Mouse (Mus musculus) heart, adult 2 months (tissue): Measurements from ENCODE around the gene Phactr2. TPM values are rescaled to one million over a fixed set of nuclear protein-coding genes. Genes with fewer than 3 reads are reported as not detected.

Experiments
- DNase-seq, 2 experiments: peaks; one replicate each; pipeline ENCODE4 v3.0.0; 2021
- H3K27ac ChIP-seq: fragments of 200-600 bp; 2 replicates; pipeline ENCODE4 v1.8.1; 2022
- H3K27me3 ChIP-seq: fragments of 200-500 bp; 2 replicates; pipeline ENCODE4 v1.6.1; 2012; ENCODE audit warnings: mild to moderate bottlenecking, low read length, inconsistent platforms, mixed read lengths; ENCODE audit not compliant: control insufficient read depth, insufficient read depth
- H3K36me3 ChIP-seq: fragments of 200-500 bp; 2 replicates; pipeline ENCODE4 v1.6.1; 2012; ENCODE audit warnings: low read length, inconsistent platforms; ENCODE audit not compliant: control insufficient read depth, insufficient read depth
- H3K4me1 ChIP-seq: fragments of 200-500 bp; 2 replicates; pipeline ENCODE4 v1.6.1; 2011; ENCODE audit warnings: low read length; ENCODE audit not compliant: control insufficient read depth, insufficient read depth
- H3K4me3 ChIP-seq: fragments of 200-600 bp; 2 replicates; pipeline ENCODE4 v1.8.1; 2022
- H3K79me2 ChIP-seq: fragments of 200-500 bp; replicated peaks from 2 replicates; pipeline ENCODE4 v1.6.1; 2012; ENCODE audit warnings: mild to moderate bottlenecking, inconsistent platforms, low read length, moderate library complexity, mixed read lengths; ENCODE audit not compliant: control insufficient read depth, insufficient read depth
- H3K9ac ChIP-seq: fragments of 200-500 bp; 2 replicates; pipeline ENCODE4 v1.6.1; 2012; ENCODE audit warnings: low read depth, mild to moderate bottlenecking, control low read depth, inconsistent platforms, low read length, mixed read lengths
- CTCF ChIP-seq: fragments of 200-600 bp; IDR thresholded peaks from 2 replicates; pipeline ENCODE4 v1.8.1; 2022; ENCODE audit warnings: antibody characterized with exemption, mild to moderate bottlenecking, moderate library complexity
- EP300 ChIP-seq: fragments of 200-500 bp; IDR thresholded peaks from 2 replicates; pipeline ENCODE4 v1.6.1; 2011; ENCODE audit warnings: low read depth, low read length, control low read depth; ENCODE audit not compliant: insufficient read depth
- POLR2A ChIP-seq: fragments of 200-500 bp; IDR thresholded peaks from 2 replicates; pipeline ENCODE4 v1.6.1; 2011; ENCODE audit warnings: mild to moderate bottlenecking, low read depth, low read length, control low read depth; ENCODE audit not compliant: insufficient read depth
- WGBS: fragments of 180-500 bp; shearing (Covaris S2); methylation state at CpG from one replicate; pipeline ENCODE4 v1.1.7; 2018; 5-methylcytosine and 5-hydroxymethylcytosine counted together
- intact Hi-C: fragments of 180-260 bp; cut with DNase I; formaldehyde crosslinking; loops from one replicate; pipeline ENCODE4 v1.15.1; 2025
- polyA plus RNA-seq: library from polyadenylated mRNA; depleted of rRNA; stranded (reverse); fragments of >200 nt; gene quantifications from 2 replicates; pipeline ENCODE4 v1.2.3, GENCODE M21; 2012
- total RNA-seq, 2 experiments: library from RNA; stranded (reverse); gene quantifications; 2 replicates each; pipeline ENCODE4 v1.2.3; 2021

The Phactr2 gene
- total and polyA plus RNA-seq, 3 experiments = 15.2 to 49.3 (median 47.7) TPM

DNA sequence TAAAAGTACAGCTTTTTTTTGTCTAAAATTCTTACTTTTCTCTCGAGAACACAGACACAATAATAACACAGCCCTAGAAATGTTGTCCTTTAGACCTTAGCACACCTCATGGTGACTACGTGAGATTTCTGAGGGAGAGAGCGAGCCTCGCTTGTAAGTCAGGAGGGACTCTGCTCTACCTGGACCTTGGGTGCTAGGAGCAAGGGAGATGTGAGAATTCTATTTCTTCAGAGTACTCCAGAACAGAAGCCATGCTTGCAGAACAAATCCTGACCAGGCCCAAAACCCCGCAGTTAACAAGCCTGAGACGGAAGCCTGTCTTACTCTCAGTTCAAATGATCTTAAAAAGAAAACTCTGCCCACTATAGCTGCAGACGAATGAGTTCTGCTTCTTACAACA is 243.5 kb downstream of the Phactr2 start:
- no peaks in the 10 kb centered on the region for H3K27me3 ChIP-seq
- no peak overlapping the region for H3K27ac ChIP-seq
- no peaks in the 10 kb centered on the region; the same call in 1 of the 2 replicates for H3K4me1 ChIP-seq
- intact Hi-C loops = no loop called here
- TF ChIP-seq CTCF = no peak
- no peak for TF ChIP-seq POLR2A
- no peak for TF ChIP-seq EP300
- no peaks in the 10 kb centered on the region; the same call in none of the 2 replicates for H3K36me3 ChIP-seq
- H3K79me2 ChIP-seq = no peaks in the 10 kb centered on the region
- H3K4me3 ChIP-seq = no peak overlapping the region
- WGBS = 94% methylated on average over 7 of the region's 7 CpGs
- no peak overlapping the region for H3K9ac ChIP-seq
- DNase-seq = no peak

DNA sequence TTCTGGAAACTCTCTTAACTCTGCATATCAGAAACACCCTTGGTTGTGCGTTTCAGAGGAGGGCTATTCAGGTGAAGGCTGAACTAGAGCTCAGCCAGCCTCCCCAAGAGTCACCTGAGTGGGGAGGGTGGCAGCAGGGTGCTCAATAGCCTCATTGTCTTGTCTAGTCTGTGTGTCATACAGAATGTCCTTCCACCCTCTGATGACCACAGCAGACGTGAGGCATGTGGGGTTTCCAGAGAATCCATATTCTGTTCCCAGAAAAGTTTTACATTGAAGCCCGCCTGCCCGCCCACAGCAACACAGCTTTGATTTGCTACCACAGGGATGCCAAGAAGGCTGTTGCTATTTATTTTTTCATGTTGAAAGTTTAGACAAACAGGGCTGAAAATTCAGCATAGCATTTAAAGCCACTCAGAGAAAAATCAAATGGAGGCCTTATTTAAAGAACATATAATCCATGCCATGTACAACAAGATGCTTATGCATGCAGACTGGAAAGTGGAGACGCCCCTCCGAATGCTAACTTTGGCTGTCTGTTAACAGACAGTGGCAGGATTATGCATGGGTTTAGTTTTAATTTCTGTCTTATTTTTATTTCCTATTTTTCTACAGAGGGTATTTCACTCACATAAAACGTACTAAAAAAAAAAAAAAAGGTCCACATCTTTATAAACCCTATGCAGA is 248.7 kb downstream of the Phactr2 start:
- H3K27ac ChIP-seq = no peak overlapping the region
- intact Hi-C loops = no loop called here
- no peak for TF ChIP-seq POLR2A
- no peak overlapping the region for H3K4me3 ChIP-seq
- H3K27me3 ChIP-seq = no peaks in the 10 kb centered on the region
- H3K9ac ChIP-seq = no peak overlapping the region
- DNase-seq = no peak
- peaks cover 2% of the 10 kb centered on the region for H3K36me3 ChIP-seq
- no peaks in the 10 kb centered on the region for H3K4me1 ChIP-seq
- H3K79me2 ChIP-seq = no peaks in the 10 kb centered on the region
- WGBS = 88% methylated on average over 7 of the region's 7 CpGs

DNA sequence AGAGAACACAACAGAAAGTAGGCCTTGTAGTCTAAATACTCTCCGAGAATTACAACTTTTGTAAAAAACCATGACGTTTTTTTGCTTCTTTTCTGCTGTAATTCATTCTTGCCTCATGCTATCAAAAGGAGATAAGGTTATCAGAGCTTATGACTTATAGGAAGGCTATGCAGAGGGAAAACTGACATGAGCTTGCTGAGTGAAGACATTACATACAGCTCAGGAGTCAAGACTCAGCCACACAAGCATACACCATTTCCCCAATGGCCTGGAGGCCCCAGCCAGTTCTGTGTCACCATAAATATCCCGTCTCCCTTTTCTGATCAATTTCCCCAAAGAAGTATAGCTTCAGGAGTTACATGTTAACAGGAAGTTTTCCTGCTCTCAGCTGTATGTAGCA is 252.1 kb downstream of the Phactr2 start:
- intact Hi-C loops = no loop called here
- TF ChIP-seq POLR2A = no peak
- Histone ChIP-seq H3K4me1 (no peaks in the 10 kb centered on the region), H3K9ac (no peak overlapping the region), H3K27me3 (no peaks in the 10 kb centered on the region), H3K4me3 (no peak overlapping the region), H3K36me3 (peaks cover 2% of the 10 kb centered on the region), H3K79me2 (no peaks in the 10 kb centered on the region), H3K27ac (no peak overlapping the region)
- WGBS = 73% methylated on average over 3 of the region's 3 CpGs
- DNase-seq = no peak

DNA sequence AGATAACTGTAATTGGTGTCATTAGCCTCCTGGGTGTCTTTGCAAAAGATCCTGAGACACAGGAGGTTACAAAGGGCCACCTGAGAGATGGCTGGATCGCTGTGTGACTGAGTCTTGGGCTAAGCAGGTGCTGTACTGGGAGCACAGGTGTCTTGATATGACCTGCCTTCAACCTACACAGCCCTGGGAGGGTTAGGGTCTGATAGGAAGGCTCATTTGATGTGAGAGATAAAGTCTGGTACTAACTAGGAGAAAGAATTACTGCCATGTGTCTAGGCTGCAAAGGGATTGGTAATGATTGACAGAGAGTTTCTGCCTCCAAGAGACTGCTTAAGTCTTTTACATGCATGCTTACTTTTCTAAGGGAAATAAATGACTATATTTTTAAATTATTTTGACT is 254.2 kb downstream of the Phactr2 start:
- H3K79me2 ChIP-seq = no peaks in the 10 kb centered on the region
- no peaks in the 10 kb centered on the region for H3K27me3 ChIP-seq
- WGBS = 86% methylated on average over 1 of the region's 1 CpGs
- H3K4me3 ChIP-seq = no peak overlapping the region
- peaks cover 2% of the 10 kb centered on the region for H3K36me3 ChIP-seq
- no peak overlapping the region for H3K27ac ChIP-seq
- TF ChIP-seq EP300 = no peak
- no peak for TF ChIP-seq CTCF
- no peak for TF ChIP-seq POLR2A
- no peaks in the 10 kb centered on the region for H3K4me1 ChIP-seq
- intact Hi-C loops = no loop called here
- no peak overlapping the region for H3K9ac ChIP-seq
- DNase-seq = no peak

DNA sequence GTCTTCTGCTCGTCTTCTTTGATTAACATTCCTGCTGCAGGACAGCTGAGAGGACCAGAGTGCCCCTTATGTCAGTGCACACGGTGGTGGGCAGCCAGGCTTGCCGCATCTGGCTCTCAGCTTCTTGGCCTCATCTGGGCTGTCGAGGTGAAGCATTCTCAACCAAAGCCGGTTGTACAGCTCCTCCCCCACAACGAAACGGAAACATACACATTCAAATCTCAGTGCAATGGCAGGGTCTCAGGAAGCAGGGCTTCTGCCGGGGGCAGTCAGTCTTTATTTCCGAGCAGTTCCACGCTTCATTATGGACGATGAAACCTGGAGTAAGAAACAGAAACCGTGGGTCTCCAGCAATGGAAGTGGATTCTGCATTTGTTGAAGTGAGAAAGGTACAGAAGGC is 260.3 kb downstream of the Phactr2 start:
- H3K27ac ChIP-seq = no peak overlapping the region

DNA sequence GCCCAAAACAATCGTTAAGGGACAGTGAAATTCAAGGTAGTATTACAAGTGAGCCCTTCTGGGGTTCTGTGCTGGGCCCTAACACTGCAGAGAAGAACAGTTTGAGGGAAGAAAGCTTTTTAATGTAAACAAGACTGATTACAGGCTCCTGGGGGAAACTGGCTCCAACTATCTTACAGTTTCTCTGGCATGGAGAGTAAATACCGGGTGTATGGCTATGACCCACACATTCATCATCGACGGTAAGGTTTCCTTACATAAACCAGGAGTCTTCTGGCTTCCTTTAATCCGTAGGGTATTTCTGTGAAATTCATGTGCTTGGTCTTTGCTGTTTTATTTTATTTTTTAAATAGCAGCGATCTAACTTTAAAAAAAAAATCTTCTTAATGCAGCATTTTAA is 261.4 kb downstream of the Phactr2 start:
- Histone ChIP-seq H3K4me1 (no peaks in the 10 kb centered on the region), H3K27ac (no peak overlapping the region), H3K36me3 (no peaks in the 10 kb centered on the region; the same call in 1 of the 2 replicates), H3K79me2 (no peaks in the 10 kb centered on the region), H3K9ac (no peak overlapping the region), H3K27me3 (no peaks in the 10 kb centered on the region), H3K4me3 (no peak overlapping the region)
- no peak for DNase-seq
- WGBS = 68% methylated on average over 6 of the region's 6 CpGs
- intact Hi-C loops = no loop called here
- no peak for TF ChIP-seq EP300
- TF ChIP-seq CTCF = no peak
- no peak for TF ChIP-seq POLR2A

More for the DNA sequence above, 260.3 kb downstream of the Phactr2 start:
- Histone ChIP-seq H3K27me3 (no peaks in the 10 kb centered on the region), H3K9ac (no peak overlapping the region), H3K4me3 (no peak overlapping the region), H3K36me3 (no peaks in the 10 kb centered on the region; the same call in 1 of the 2 replicates), H3K79me2 (no peaks in the 10 kb centered on the region), H3K4me1 (no peaks in the 10 kb centered on the region)
- no peak for DNase-seq
- TF ChIP-seq POLR2A (no peak), EP300 (no peak), CTCF (no peak)
- WGBS = 42% methylated on average over 12 of the region's 12 CpGs
- intact Hi-C loops = no loop called here
